Mouse (Mus musculus) kidney, embryonic 14.5 days (tissue): Measurements from ENCODE around the gene Ntn1. TPM values are rescaled to one million over a fixed set of nuclear protein-coding genes. Genes with fewer than 3 reads are reported as not detected.

Source experiments
- ATAC-seq: fragments of 200-750 bp; cut with Nextera tagmentation; 2 replicates; pipeline ENCODE4 v1.8.0; 2017; ENCODE audit warnings: moderate number of reproducible peaks, mild to moderate bottlenecking, moderate TSS enrichment, moderate library complexity; ENCODE audit not compliant: low FRiP score, low TSS enrichment
- H3K27ac ChIP-seq: fragments of 300-500 bp; sonication (generic); 2 replicates; pipeline ENCODE4 v1.5.1; 2014; ENCODE audit warnings: low read depth, mild to moderate bottlenecking, low read length, moderate library complexity, mixed read lengths
- H3K27me3 ChIP-seq: fragments of 300-500 bp; sonication (generic); 2 replicates; pipeline ENCODE4 v1.6.1; 2014; ENCODE audit warnings: mild to moderate bottlenecking, low read length; ENCODE audit not compliant: control insufficient read depth, insufficient read depth
- H3K36me3 ChIP-seq: fragments of 300-500 bp; sonication (generic); 2 replicates; pipeline ENCODE4 v1.6.1; 2014; ENCODE audit warnings: low read length, mixed read lengths; ENCODE audit not compliant: control insufficient read depth, insufficient read depth
- H3K4me1 ChIP-seq: fragments of 300-500 bp; sonication (generic); 2 replicates; pipeline ENCODE4 v1.6.1; 2014; ENCODE audit warnings: low read length, mixed read lengths; ENCODE audit not compliant: control insufficient read depth, insufficient read depth
- H3K4me2 ChIP-seq: fragments of 300-500 bp; sonication (generic); replicated peaks from 2 replicates; pipeline ENCODE4 v1.6.1; 2014; ENCODE audit warnings: low read depth, mild to moderate bottlenecking, low read length
- H3K4me3 ChIP-seq: fragments of 300-500 bp; sonication (generic); 2 replicates; pipeline ENCODE4 v1.5.1; 2014; ENCODE audit warnings: mild to moderate bottlenecking, low read length
- H3K9ac ChIP-seq: fragments of 300-500 bp; sonication (generic); 2 replicates; pipeline ENCODE4 v1.6.1; 2014; ENCODE audit warnings: low read depth, mild to moderate bottlenecking, low read length, moderate library complexity
- H3K9me3 ChIP-seq: fragments of 300-500 bp; sonication (generic); 2 replicates; pipeline ENCODE4 v1.6.1; 2016; ENCODE audit warnings: low read length; ENCODE audit not compliant: control insufficient read depth
- WGBS: fragments of 180-500 bp; shearing (Covaris S2); extraction: QIAGEN DNeasy Blood & Tissue Kit; methylation state at CpG from one replicate; pipeline ENCODE4 v1.1.7; 2014; 5-methylcytosine and 5-hydroxymethylcytosine counted together
- polyA plus RNA-seq: library from polyadenylated mRNA; unstranded; fragments of >200 nt; fragmentation: Nextera tagmentation; extraction: Ambion mirVana; gene quantifications from 2 replicates; pipeline ENCODE4 v1.2.1, GENCODE M21; 2014

Gene Ntn1
- polyA plus RNA-seq, 1 experiment from 2014 or later = 8.5 TPM

GRCm38 (mm10) chr11:68387971-68388654 is 12.5 kb downstream of the Ntn1 start:
- peaks cover 21% of the 10 kb centered on the region; the same call in 1 of the 2 replicates for H3K4me1 ChIP-seq
- no peak for ATAC-seq

GRCm38 (mm10) chr11:68387441-68387760 is 13.2 kb downstream of the Ntn1 start:
- Histone ChIP-seq H3K36me3 (no peaks in the 10 kb centered on the region), H3K27ac (peak overlapping the region; percentile 6; the same call in 1 of the 2 replicates), H3K27me3 (peaks cover 75% of the 10 kb centered on the region), H3K4me1 (peaks cover 21% of the 10 kb centered on the region; the same call in 1 of the 2 replicates), H3K4me3 (peak overlapping the region; percentile 70), H3K9ac (peak overlapping the region; percentile 68; the same call in 1 of the 2 replicates), H3K4me2 (peak overlapping the region; percentile 91), H3K9me3 (no peaks in the 10 kb centered on the region)
- 28% methylated on average over 4 of the region's 4 CpGs for WGBS
- ATAC-seq = 0 out of 2 replicates have a peak, but pooled peaks have one; percentile 4

More at GRCm38 (mm10) chr11:68387971-68388654, 12.5 kb downstream of the Ntn1 start:
- H3K9ac ChIP-seq = no peak overlapping the region
- H3K27me3 ChIP-seq = peaks cover 70% of the 10 kb centered on the region
- H3K9me3 ChIP-seq = no peaks in the 10 kb centered on the region
- no peaks in the 10 kb centered on the region for H3K36me3 ChIP-seq
- H3K4me2 ChIP-seq = no peak overlapping the region
- no peak overlapping the region for H3K27ac ChIP-seq
- no peak overlapping the region for H3K4me3 ChIP-seq
- WGBS = 47% methylated on average over 11 of the region's 11 CpGs

DNA sequence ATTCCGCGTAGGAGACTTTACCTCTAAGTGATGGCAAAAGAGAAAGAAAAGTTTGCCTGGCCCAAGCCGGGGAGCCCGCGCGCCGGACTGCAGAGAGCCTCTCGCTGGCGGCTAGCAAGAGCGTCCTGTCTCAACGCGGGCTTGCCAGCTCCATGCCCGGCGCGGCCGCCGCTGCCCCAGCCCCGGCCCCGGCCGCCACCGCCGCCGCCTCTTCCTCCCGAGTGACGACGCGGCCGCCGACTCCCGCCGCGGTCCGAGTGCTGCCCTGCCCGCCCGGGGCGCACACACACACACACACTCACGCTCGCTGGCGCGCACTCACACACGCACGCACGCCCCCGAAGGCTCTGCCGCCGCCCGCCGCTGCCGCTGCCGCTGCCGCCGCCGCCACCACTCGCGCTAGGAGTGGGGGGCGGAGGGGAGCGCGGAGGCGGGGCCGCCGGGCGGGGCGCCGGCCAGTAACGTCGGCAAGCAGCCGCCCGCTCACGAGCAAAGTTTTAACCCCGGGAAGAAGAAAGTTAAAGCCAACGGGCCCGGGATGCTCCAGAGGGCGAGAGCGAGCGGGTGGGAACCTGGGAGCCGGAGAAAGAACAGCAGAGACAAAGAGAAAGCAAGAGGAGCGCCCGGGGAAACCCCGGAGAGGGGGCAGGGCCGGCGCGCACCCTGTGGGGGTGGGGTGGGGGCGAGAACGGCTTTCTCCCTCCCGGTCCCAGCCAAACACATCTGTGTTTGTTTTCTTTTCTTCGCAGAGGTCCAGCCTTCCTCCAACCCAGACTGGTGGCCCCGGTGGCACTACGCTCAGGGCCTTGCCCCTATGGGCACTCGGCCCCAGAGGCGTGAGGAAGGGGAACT is 13.8 kb downstream of the Ntn1 start:
- Histone ChIP-seq H3K4me1 (peaks cover 21% of the 10 kb centered on the region; the same call in 1 of the 2 replicates), H3K4me3 (peak overlapping the region; percentile 70), H3K9me3 (no peaks in the 10 kb centered on the region), H3K36me3 (no peaks in the 10 kb centered on the region), H3K4me2 (peak overlapping the region; percentile 91), H3K27me3 (peaks cover 76% of the 10 kb centered on the region), H3K27ac (peak overlapping the region; percentile 6; the same call in 1 of the 2 replicates), H3K9ac (peak overlapping the region; percentile 68)
- peak; percentile 63 for ATAC-seq
- WGBS = 2% methylated on average over 68 of the region's 90 CpGs

DNA sequence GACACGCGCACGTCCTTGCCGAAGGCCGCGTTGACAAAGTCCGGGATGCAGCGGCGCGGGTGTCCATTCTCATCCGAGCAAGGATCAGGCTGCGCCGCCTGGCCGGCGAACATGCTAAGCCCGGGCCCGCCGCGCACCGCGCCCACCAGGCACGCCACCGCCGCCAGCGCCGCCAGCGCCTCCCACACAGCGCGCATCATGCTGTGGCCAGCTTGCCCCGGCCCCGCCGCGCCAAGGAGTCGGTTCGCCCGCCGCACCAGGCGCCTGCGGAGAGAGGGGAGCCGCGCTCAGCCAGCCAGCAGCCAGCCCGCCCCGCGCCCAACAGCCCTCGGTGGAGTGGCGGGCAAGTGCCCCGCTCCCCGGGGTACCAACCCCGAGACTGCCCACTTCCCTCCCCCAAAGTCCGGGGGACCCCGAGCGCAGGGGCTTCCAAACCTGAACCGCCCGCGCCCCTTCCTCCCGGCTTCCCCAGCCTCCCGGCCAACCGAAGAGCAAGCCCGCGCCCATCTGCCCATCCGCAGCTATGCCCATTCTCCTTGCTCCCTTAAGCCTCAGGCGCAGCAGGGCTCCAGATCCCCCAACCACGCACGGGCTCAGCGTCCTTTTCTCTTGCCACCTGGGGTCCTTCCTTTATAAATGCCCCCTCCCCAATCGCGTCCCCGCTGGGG is 14.6 kb downstream of the Ntn1 start:
- H3K4me1 ChIP-seq = peaks cover 21% of the 10 kb centered on the region; the same call in 1 of the 2 replicates
- peak overlapping the region; percentile 70 for H3K4me3 ChIP-seq
- H3K27me3 ChIP-seq = peaks cover 73% of the 10 kb centered on the region

DNA sequence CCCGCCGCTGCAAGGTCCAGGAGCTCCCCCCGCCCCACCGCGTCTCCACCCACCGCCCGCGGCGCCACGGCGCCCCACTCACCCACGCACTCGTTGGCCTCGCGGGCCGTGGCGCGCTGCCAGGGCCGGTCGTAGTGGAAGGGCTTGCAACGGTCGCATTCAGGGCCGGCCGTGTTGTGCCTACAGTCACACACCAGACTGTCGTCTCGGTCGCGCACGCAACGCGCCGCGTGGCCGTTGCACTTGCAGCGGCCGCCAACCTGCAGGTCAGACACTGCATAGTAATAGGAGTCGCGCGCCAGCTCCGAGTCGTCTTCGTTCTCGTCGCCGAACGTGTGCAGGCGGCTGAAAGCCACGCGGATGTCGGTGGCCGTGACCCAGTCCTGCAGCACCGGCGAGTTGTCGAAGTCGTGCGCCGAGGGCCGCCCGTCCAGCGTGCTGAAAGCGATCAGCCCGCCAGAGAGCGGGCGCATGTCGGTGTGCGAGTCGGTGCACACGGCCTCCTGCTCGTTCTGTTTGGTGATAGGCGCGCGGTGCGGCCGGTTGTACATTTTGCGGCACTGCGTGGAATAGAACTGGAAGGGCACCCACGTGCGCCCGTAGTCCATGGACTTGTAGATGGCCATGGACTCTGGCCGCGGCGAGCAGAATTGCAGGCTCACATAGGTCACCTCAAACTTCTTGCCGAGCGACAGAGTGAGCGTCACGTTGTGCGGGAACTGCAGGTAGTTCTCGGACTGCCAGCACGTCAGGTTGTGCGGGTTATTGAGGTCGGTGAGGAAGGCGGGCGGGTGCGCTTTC is 15.4 kb downstream of the Ntn1 start:
- Histone ChIP-seq H3K27me3 (peaks cover 65% of the 10 kb centered on the region), H3K27ac (no peak overlapping the region), H3K4me2 (peak overlapping the region; percentile 91), H3K4me3 (peak overlapping the region; percentile 70), H3K9me3 (no peaks in the 10 kb centered on the region), H3K9ac (peak overlapping the region; percentile 68; the same call in 1 of the 2 replicates), H3K4me1 (peaks cover 21% of the 10 kb centered on the region; the same call in 1 of the 2 replicates), H3K36me3 (no peaks in the 10 kb centered on the region)
- peak; percentile 18; the same call in 1 of the 2 replicates for ATAC-seq
- under 1% methylated on average over 94 of the region's 94 CpGs for WGBS

More for the DNA sequence above, 14.6 kb downstream of the Ntn1 start:
- Histone ChIP-seq H3K4me2 (peak overlapping the region; percentile 91), H3K9ac (peak overlapping the region; percentile 68), H3K27ac (peak overlapping the region; percentile 6; the same call in 1 of the 2 replicates), H3K9me3 (no peaks in the 10 kb centered on the region), H3K36me3 (no peaks in the 10 kb centered on the region)
- WGBS = 1% methylated on average over 49 of the region's 68 CpGs
- peak; percentile 54 for ATAC-seq

DNA sequence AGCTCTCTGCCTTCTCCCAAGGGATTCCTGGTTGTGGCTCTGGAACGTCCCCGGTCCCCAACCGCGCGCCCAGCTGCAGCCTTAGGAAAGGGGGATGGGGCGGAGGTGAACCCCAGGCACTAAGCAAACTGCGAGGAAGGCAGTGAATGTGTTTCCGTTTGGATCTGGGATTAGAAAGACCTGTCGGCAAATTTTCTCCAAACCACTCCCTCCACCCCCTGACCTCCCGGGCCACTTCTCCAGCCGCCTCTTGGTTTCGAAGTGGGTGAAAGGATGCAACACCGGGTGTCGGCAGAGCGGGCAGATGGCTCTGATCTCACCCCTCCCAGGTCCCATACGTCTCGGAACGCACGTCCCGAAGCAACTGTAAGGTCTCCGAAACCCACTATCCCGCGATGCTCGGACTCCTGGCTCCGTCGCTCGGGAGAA is 16.0 kb downstream of the Ntn1 start:
- Histone ChIP-seq H3K4me3 (peak overlapping the region; percentile 70), H3K36me3 (no peaks in the 10 kb centered on the region), H3K27ac (no peak overlapping the region), H3K4me1 (peaks cover 22% of the 10 kb centered on the region; the same call in 1 of the 2 replicates), H3K9me3 (no peaks in the 10 kb centered on the region), H3K4me2 (peak overlapping the region; percentile 91), H3K9ac (peak overlapping the region; percentile 68; the same call in 1 of the 2 replicates), H3K27me3 (peaks cover 65% of the 10 kb centered on the region)
- WGBS = 1% methylated on average over 27 of the region's 27 CpGs
- no peak for ATAC-seq

GRCm38 (mm10) chr11:68384131-68384530 is 16.5 kb downstream of the Ntn1 start:
- ATAC-seq = no peak
- Histone ChIP-seq H3K4me1 (peaks cover 26% of the 10 kb centered on the region; the same call in 1 of the 2 replicates), H3K27me3 (peaks cover 61% of the 10 kb centered on the region), H3K36me3 (no peaks in the 10 kb centered on the region), H3K9ac (no peak overlapping the region), H3K4me2 (peak overlapping the region; percentile 91; the same call in 1 of the 2 replicates), H3K4me3 (peak overlapping the region; percentile 70), H3K9me3 (no peaks in the 10 kb centered on the region), H3K27ac (no peak overlapping the region)
- WGBS = 9% methylated on average over 12 of the region's 12 CpGs

DNA sequence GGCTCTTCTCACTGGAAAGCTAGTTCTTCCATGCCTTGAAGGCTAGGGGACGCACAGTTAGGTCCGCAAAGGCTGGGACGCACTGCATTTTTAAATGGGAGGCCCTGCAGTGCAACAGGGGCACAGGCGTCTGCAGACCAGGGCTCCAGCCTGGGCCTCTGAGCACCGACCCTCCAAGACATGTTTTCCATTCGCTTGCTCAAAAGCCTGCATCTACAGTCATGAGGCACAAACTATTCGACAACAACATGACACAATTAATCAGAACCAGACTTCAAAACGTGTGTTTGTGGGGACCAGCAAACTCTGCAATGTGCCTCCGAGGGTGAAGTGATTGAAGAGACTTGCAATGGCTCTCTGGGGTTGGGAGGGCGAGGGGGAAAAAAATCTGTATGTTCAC is 17.1 kb downstream of the Ntn1 start:
- H3K4me3 ChIP-seq = peak overlapping the region; percentile 70
- WGBS = 15% methylated on average over 10 of the region's 10 CpGs
- peaks cover 29% of the 10 kb centered on the region; the same call in 1 of the 2 replicates for H3K4me1 ChIP-seq
- peak overlapping the region; percentile 26; the same call in 1 of the 2 replicates for H3K4me2 ChIP-seq
- H3K9me3 ChIP-seq = no peaks in the 10 kb centered on the region
- H3K27me3 ChIP-seq = peaks cover 56% of the 10 kb centered on the region
- H3K9ac ChIP-seq = peak overlapping the region; percentile 34; the same call in 1 of the 2 replicates
- ATAC-seq = no peak
- no peaks in the 10 kb centered on the region for H3K36me3 ChIP-seq
- H3K27ac ChIP-seq = no peak overlapping the region; the same call in 1 of the 2 replicates
